Mouse (Mus musculus) forelimb bud, embryonic 11.5 days (tissue): ENCODE results near the gene Pced1b.
A peak's percentile ranks its signal among the peaks of the same experiment; 100 is the strongest.

ENCODE experiments used
- DNase-seq: peaks from one replicate; pipeline ENCODE4 v3.0.0-alpha.2; 2012; ENCODE audit warnings: low read depth, low spot score

Gene Pced1b

GRCm38 (mm10) chr15:97286731-97287130 lies 39.8 kb downstream of the Pced1b start:
- DNase-seq: no peak

- DNase-seq: no peak
Measured at GRCm38 (mm10) chr15:97287436-97288143, 40.7 kb downstream of the Pced1b start.

DNA sequence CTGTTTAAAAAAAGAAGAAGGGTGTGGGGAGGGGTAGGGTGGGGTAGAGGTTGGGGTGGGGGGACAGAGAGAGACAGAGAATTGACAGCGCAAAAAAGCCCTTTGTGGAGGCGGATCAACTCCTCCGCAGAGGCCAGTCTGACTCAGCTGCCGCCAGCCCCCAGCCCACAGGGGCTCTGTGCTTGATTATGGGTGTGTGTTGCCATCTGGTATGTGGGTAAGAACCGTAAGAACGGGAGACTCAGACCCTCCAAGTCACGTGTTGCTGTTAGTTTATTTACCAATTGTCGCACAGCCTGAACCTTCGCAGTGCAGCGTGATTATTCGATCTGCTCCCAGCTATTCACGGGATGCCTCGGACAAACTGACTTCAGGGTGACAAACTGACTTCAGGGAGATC lies 41.8 kb downstream of the Pced1b start:
- DNase-seq: no peak

DNA sequence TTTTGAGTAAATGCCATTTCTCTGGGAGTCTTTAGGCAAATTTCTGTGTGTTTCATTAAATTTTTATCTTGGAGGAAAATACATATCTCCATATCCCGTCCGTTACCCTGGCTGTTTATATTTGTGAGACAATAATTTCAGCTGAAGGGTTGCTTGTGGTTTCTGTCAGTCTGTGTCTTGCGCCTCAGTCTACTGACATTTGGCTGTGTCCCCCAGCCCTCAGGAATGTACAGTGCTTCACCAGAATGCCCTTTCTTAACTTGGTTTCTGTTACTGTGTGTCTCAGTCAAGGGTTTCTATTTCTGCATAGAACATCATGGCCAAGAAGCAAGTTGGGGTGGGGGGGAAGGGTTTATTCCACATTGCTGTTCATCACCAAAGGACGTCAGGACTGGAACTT lies 42.3 kb downstream of the Pced1b start:
- no peak for DNase-seq

DNA sequence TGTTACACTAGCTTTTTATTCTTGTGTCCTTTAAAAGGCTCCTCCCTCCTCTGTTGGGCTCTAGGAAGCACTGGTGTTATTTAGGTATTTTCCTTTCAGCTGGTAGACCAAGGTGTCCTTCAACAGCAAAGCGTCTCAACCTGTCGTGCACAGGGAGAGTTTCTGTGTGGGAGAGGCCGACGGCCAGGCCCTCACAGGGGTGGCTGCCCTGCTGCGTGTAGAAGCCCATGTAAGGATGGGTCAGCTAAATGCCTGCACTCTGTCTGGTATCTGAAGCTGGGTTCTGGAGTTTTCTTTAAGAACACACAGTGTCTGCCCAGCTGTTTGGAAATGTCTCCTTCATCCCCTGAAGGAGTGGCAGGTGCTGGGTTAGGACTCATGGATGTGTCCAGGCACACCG lies 43.4 kb downstream of the Pced1b start:
- no peak for DNase-seq

GRCm38 (mm10) chr15:97291291-97292050 lies 44.6 kb downstream of the Pced1b start:
- DNase-seq: peak; percentile 46

- no peak for DNase-seq
Measured at GRCm38 (mm10) chr15:97307935-97308334, 61.0 kb downstream of the Pced1b start.

DNA sequence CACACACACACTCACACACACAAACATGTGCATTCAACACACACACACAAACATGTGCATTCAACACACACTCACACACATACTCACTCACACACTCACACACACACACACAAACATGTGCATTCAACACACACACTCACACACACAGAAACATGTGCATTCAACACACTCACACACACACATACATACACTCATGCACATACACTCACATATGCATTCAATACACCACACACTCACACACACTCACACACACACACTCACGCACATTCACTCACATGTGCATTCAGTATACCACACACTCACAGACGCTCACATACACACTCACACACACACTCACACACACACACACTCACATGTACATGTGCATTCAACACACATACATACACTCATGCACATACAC lies 62.6 kb downstream of the Pced1b start:
- DNase-seq: no peak

- no peak for DNase-seq
Measured at GRCm38 (mm10) chr15:97310251-97310650, 63.3 kb downstream of the Pced1b start.

DNA sequence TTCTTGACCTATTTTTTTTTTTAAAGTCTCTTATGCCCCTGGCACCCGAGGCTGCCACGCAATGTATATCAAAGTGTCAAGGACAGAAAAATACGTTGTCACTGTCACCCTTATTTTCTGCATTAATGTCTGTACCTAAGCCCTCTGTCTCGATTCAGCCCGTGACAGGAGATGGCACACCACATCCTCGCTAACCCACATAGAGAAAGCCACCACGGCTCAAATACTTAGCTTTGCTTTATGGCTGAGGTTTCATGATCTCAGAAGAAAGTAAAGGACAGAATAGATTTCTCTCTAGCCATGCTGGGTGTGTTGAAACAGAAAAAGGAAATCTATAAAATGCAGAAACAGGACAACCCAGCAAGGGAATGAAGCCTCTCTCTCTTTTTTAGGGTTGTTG lies 64.3 kb downstream of the Pced1b start:
- DNase-seq: no peak

DNA sequence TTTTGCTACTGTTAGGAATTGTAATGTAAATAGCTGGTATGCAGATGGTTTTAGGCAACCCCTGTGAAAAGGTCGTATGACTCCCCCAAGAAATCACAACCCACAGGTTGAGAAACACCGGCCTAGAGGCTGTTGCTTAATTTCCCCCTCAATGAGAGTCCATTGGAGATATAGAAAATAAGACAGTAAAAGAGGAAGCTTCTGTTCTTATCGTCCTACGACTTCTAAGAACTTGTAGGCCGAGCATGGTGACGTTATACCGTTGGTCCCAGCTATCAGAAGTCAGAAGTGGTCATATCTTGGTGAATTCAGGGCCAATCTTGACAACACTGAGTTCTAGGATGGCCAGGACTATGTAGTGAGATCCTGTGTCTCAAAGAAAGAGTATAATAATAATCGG lies 65.0 kb downstream of the Pced1b start:
- no peak for DNase-seq

DNA sequence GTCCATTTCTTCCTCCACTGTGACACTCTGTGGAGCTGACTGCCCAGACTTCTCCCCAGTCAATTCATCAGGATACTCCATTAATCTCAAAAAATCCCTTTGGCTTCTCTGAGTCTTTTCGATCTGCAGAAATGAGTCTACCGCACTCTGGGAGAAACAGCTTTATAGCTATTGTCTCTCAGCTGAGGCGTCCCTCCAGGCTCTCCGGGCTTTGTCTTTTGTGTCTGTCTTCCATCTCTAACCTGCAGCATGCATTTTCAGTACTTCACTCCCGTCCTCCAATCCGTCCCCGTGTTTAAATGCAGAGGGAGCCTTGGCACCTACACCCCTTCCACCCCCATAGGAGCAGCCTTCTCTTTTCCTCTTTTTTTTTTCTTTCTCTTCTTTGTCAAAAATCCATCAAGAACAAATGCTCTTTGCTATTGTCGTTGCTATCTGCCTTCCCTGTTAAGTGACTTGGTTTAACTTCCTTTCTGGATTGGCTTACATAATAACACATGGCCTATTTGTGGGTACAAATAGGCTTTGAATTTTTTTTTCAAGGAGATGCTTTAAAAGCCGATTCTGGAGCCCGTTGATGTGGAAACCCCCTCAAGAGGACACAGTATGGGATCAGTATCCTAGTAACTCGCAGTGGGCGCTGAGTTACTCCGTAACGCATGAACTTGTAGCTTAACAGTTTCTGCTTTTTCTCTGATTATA lies 68.0 kb downstream of the Pced1b start:
- no peak for DNase-seq

DNA sequence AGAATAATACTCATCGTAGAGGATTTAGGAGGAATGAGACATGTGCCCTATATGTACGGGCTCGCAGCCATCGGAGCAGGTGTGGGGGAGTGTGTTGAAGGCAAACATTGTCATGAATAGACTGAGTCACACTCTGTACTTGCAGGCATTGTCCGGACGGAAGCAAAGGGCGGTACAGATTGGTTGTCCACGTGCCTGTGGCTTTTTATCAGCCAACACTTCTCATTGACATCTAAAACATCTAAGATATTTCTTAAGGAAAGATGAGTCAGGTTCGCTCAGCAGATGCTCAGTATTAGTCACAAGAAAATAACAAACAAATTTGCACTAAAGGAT lies 68.5 kb downstream of the Pced1b start:
- DNase-seq: no peak

GRCm38 (mm10) chr15:97318365-97319001 lies 71.6 kb downstream of the Pced1b start:
- DNase-seq: no peak

DNA sequence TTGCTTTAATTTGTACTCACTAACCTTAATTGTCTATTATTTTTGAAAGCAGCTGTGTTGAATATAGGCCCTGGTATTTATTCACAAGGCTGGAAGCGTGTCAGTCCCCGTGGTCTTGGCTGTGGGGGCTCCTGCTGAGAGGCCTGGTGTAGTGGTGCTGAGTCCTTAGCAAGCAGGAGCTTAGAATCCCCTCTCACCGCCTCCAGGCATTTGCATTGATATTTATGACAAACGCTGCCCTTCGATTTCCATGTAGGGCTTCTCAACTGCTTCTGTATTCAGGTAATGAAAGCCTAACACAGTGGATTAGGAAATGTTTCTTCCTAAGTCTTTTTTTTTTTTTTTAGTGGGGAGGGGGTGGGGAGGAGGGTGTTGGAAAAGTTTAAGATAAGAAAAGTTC lies 75.9 kb downstream of the Pced1b start:
- DNase-seq: no peak

GRCm38 (mm10) chr15:97323466-97323865 lies 76.6 kb downstream of the Pced1b start:
- no peak for DNase-seq

DNA sequence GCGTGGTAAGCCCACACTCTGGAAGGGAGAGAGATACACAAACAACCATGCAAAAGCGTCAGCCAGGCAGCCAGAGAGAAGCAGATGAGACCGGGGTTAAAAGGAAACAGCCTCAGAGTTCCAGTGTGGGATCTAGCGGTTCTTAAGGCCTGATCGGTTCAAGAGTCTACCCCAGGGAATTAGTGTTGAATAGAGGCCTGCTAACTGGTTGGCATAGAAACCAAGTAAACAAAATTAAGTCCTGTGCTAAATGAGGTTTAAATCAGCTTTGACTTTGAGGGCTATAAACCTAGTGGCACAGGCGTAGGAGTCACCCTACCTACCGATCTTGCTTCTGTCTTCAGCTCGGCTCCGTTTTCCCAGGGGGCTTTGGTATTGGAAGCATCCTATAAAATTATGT lies 77.4 kb downstream of the Pced1b start:
- no peak for DNase-seq

GRCm38 (mm10) chr15:97327500-97328081 lies 80.7 kb downstream of the Pced1b start:
- peak; percentile 41 for DNase-seq

GRCm38 (mm10) chr15:97332582-97332981 lies 85.7 kb downstream of the Pced1b start:
- no peak for DNase-seq

DNA sequence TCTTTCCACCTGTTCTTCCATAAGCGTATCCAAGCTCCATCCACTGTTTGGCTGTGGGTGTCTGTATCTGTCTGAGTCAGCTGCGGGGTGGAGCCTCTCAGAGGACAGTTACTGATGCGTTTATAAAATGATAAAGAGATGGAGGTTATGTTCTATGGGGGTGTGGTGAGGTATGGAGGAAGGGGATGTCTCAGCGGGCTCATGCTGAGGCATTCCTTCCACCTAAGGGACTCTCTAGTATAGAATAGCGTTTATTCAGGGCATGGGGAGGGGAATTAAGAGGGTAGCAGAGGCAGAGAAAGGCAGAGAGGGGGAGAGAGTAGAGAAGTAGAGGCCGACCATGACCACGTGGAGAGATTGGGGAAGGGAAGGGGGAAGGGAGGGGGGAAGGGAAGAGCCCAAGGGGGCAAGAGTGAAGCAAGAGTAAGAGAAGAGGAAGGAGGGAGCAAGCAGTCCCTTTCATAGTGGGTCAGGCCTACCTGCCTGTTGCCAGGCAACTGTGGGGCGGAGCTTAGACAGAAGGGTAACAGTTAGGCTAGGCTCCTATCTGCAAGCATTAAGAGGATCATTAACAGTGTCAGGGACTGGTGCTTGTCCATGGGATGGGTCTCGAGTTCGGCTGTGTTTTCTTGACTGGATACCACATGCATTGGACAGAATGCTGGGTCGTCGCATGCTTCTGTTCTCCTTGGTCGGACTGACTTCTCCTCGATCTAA lies 90.9 kb downstream of the Pced1b start:
- no peak for DNase-seq

GRCm38 (mm10) chr15:97338377-97339060 lies 91.6 kb downstream of the Pced1b start:
- DNase-seq: no peak
